Mouse (Mus musculus) ovary, postnatal 14 days (tissue): ENCODE measurements around the gene Tor2a.
A peak's percentile ranks its signal among the peaks of the same experiment; 100 is the strongest.

Experiments used
- DNase-seq: peaks from one replicate; pipeline ENCODE4 v3.0.0; 2022; ENCODE audit warnings: low spot score

The Tor2a gene

DNA sequence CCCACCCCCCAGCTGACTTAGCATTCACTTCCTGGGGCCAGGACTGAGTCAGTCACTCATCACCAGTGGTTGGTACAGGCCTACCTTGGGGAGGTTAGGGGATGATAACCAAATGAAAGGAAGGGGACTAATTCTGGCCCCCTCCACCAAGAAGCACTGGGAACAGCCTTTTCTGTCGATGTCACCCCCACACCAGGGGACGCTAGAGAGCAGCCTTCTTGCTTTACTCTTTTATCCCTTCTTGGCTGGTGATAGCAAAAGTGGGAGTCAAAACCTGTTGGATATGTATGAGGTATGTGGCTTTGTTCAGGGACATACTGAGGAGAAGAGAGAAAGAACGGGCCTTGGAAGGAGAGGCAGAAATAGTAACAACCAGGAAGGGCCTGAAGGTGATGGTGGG is 6.3 kb downstream of the Tor2a start:
- no peak for DNase-seq

DNA sequence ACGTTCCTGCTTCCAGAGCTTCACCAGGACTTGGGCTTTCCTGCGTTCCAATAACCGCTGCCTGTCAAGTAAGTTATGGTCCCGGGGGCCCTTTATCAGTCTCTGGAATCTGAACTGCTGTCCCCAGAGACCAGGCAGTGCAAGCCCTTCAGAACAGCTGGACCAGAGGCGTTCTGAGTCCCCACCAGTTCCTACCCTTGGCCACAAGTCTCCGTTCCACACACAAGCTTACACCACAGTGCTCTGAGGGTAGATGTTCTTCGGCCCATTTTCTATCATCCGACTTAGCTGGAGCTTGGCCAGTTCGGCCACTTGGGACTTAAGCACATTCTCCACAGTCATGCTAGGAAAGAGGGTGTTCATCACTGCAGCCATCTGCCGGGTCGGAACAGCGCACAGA is 10.2 kb downstream of the Tor2a start:
- no peak for DNase-seq

DNA sequence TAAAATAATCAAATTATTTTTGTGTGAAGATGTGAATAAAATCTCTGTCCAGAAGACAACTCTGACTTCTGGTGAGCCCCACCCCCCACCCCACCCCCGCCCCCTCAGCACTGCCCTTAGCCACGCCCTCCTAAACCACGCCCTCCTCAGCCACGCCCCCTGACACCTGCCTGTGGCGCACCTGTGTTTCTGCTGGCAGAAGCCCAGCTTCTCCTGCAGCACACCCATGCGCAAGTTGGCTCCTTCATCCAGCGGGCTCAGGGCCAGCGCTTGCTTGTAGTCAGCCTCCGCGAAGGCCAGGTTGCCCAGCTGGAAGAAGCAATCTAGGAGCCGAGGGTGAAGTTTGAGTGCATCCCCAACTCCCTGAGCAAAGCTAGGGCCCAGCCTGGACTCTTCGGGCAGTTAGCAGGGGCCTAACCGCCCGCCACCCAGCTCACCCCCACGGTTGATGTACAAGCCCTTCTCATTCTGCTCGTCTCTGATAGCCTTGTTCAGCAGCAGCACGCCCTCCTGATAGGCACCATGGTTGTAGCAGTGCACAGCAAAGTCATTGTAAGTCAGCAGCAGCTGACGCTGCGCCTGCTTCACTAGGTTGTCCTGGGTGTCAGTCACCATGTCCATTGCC is 11.7 kb downstream of the Tor2a start:
- peak; percentile 63 for DNase-seq

DNA sequence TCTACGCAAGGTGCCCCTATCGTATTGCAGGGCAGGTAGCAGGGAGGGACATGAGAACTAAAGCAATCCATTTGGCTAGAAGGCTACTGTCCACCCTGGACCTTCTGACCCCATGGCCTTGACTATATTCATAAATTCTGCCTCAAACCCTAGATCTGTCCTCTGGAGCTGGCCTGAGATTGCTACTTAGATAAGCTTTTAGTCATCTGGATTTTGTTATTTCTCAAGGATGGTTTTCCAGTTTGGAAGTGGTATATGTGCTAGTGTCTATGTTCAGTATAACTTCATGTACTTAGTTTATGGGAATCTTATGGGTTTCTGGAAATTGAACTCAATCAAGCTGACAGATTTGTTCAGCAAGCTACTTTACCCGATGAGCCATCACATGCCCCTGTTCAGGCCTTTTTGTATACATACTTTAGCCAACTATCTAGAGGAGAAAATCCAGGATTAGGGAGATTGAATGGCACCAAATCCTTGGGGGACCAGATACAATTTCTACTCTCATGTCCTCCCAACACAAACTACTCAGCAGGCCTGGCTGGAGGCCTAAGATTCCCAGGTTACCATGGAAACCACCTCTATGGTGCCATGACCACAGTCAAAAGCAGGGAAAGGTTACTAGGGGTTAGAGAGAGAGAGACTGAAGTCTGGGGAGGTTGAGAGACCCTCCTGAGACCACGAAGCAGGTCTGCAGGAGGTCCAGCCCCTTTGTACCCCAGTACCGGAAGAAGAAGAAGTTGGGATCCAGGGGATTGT is 12.5 kb downstream of the Tor2a start:
- DNase-seq = no peak

DNA sequence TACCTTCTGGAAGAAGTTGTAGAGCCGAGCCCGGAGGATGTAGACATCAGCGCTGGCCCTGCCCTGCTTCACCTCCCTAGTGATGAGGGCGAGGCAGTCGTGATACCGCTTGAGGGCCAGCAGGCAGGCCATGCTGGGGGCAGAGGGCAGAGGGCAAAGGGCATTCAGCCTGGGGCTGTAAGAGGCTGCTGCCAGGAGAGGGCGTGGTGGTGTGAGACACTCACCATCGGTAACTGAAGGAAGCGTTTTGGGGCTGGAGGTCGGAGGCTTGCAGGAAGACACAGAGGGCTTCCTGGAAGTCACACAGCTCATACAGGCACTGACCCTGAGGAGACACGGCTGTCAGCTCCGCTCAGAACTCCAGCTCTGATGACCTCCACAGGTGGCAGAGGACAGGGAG is 14.9 kb downstream of the Tor2a start:
- DNase-seq = no peak

DNA sequence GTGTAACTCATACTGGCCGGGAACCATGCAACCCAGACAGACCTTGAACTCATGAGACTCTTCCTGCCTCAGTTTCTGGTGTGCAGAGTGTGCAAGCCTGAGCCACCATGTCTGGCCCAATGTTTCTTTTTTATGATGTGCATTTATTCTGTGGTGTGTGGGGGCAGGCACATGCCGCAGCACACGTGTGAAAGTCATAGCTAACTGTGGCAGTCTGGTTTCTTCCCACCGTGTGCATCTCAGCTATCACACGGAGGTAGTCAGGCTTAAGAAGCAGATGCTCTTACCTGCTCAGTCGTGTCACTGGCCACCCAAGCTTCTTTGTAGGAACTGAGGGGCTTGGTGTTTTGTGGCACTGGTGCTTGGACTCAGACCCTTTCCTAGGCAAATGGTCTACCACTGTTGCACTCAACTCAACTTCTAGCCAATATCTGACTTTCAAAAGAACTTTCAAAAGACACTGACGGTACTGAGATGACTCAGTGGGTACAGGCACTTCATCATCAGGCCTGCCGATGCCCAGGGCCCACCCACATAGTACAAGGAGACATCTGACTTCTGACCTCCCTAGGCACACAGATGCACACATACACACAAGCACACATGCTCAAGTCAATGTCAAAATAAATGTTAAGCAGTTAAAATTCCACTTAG is 15.7 kb downstream of the Tor2a start:
- no peak for DNase-seq

DNA sequence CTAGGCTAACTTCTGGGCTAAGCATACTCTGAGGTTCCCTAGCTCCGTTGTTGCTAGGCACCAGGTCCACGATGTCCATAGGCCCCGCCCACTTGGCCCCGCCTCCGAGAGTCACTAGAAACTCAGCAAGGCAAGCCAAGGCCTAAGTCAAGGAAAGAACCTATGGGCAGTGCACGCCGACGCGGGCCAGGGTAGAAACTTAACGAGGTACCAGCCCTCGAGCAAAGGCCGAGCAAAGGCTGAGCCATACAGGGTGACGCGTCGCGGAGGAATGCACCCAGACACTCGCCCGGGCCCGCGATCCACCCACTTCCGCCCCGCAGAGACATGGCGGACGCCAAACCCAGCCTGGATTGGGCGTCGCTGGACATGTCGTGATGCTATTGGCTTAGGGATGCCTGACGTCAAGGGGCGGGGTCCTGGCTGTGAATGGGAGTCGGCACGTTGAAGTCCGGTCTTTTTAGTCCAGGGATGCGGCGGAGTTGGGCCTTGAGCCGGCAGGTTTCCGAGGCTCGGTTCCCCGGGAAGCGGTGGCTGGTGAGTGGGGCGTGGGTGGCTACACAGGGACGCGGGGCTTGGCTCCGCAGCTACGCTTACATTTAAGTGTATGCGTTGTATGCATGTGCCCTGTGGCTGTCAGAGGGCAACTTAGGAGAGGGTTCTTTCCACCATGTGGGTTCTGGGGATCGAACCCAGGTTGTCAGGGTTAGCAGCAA is 18.5 kb downstream of the Tor2a start, which contains the start of the genes Ttc16 and Ptrh1:
Gene Ttc16, minus strand, starts transcription at position 275 of the 716 bp plus-strand sequence.
Gene Ptrh1, plus strand, starts transcription at position 428 of the 716 bp plus-strand sequence.
- peak; percentile 95 for DNase-seq

DNA sequence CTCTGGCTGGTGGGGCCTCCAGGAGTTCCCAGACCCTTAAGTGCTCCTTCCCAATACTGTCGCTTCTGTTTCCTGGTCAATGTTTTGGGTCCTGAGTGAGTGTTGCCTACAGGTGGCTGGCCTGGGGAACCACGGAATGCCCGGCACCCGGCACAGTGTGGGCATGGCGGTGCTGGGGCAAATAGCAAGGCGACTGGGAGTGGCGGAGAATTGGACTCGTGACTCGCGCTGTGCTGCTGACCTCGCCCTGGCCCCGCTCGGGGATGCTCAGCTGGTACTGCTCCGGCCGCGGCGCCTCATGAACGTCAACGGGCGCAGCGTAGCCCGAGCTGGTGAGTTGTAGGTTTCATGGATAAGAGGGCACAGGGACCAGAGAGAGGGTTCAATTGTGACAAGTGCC is 19.2 kb downstream of the Tor2a start:
- no peak for DNase-seq

DNA sequence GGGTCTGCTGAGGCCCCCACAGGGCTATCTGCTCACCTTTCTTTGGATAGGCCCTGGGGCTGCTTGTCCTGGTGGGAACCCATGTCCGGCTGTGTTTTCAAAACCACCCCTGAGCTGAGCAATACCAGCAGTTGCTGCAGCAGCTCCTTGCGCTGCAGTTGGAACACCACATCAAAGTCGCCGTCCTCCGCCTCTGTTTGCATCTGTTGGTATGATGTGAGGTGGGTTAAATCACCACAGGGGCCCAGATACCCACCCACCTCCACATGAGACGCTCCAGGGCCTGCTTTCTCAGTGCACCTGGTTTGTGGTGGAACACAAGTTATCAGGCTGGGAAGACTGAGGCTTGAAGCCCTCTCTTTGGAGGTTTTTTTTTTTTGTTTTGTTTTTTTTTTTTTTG is 21.0 kb downstream of the Tor2a start:
- DNase-seq = no peak

DNA sequence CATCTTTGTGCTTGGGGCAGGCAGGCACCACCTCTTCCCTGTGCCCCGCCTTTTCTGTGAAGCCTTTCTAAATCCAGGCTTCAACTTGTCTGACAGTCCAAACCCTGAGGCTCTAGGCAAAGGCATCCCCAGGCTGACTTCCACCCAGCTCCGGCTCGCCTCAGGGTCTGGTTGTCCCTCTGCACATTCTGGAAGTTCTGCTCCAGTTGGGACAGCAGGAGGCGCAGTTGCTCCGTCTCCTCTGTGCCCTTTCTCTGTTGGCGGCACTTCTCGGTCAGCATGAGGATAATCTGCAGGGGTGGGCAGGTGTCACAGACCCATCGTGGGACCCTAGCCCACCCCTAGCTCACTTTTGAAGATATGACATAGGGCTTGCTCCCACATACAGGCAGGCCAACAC is 22.1 kb downstream of the Tor2a start:
- peak; percentile 58 for DNase-seq

DNA sequence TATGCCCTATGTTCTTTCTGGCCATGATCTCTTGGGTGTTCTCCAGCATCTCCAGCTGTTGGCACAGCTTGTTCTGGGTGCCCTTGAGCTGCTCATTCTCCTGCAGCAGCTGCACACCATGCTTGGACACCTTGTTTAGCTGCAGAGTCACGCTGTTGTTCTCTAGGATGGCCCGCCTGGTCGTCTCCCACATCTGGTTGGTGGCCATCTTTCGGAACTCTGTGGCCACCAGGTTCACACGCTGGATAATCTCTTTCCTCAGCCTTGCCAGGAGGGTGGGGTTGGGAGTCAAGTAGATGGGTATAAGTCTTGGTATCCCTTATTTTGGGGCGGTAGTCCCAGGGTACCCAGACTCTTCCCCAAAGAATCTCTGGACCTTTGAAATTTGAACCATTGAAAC is 22.7 kb downstream of the Tor2a start:
- no peak for DNase-seq

DNA sequence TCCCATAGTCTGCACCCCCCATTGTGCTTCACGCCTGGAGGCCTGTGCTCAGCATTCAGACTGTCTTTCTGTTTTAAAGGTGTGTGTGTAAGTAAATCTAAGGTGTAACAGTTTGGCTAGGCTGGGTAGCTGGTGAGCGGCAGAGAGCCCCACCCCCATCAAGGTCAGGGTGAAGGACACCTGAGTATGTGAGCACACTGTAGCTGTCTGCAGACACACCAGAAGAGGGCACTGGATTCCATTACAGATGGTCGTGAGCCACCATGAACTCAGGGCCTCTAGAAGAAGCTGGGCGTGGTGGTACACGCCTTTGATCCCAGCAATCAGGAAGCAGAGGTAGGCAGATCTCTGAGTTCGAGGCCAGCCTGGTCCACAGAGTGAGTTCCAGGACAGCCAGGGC is 24.7 kb downstream of the Tor2a start:
- DNase-seq = no peak

DNA sequence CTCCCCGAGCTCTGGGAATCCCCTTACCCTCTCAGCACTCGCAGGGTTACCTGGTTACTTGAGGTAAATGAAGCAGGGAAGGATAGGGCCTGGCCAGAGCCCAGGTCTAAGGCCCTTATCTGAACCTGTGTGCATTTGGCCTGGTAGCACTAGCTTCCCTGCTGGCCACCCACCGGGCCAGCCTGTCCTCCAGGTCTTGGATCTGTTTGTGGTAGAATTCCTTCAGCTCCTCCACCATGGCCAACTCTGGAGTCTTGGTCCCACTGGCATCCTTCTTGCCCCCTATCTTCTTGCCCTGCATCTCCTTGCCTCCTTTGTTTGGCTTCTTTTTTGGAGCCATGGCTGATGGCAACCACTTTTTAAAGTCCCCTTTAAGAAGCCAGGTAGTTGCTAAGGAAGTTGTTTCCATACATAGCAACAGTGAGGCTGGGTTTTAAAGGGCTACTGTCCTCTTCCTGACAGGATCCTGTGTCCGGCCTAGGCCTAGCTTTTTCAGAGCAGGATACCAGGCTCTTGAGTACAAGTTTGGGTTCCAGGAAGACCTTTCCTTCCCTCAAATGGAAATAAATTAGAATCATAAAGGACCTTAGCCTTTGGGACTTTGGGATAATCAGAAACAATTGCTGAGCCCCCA is 27.1 kb downstream of the Tor2a start, which contains the start of gene Cfap157:
Gene Cfap157, minus strand, starts transcription at position 381 of the 634 bp plus-strand sequence.
- DNase-seq = no peak

DNA sequence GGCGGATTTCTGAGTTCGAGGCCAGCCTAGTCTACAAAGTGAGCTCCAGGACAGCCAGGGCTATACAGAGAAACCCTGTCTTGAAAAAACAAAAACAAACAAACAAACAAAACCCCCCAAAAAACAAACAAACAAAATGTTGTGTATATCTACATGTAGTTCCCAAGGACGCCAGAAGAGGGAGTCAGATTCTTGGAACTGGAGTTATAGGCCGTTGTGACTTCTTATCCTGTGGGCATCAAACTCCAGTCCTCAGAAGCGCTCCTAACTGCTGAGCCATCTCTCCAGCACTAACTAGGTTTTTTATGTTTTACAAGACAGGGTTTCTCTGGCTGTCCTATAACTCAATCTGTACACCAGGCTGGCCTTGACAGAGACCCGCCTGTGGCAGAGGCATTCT is 30.1 kb downstream of the Tor2a start:
- DNase-seq = no peak

DNA sequence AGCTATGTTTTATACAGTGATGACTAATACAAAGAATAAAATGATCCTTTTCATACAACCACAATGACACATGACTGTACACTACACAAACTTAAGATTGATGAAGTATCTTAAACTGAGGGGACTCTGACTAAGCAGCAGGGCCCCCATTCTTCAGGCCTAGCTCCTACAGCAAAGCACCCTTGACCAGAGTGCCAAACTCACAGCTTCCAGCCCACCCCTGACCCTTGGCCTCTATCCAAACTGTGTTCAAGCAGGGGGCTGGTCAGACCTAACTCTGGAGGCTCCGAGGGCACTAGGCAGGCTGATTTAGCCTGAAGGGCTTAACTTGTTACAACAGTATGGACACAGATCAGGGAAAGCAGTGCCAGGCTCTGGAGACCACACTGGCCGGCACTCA is 31.5 kb downstream of the Tor2a start:
- DNase-seq = no peak

DNA sequence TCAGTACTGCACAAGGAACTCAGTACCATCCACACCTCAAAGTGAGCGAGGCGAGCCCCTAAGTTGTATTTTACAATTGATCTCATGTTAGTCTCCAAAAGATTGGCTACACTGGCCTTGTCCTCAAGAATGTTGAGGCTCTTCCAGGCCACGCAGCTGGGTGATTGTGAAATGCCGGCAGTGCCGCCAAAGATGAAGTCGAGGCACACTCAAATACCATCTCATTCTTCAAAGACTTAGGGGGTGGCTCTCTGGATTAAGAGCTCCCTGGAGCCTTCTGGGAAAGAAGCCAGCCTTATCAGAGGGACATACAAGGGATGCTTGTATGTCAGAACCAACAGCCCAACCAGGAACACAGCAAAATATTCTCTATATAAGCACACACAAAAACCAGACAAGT is 34.3 kb downstream of the Tor2a start:
- DNase-seq = peak; percentile 25

DNA sequence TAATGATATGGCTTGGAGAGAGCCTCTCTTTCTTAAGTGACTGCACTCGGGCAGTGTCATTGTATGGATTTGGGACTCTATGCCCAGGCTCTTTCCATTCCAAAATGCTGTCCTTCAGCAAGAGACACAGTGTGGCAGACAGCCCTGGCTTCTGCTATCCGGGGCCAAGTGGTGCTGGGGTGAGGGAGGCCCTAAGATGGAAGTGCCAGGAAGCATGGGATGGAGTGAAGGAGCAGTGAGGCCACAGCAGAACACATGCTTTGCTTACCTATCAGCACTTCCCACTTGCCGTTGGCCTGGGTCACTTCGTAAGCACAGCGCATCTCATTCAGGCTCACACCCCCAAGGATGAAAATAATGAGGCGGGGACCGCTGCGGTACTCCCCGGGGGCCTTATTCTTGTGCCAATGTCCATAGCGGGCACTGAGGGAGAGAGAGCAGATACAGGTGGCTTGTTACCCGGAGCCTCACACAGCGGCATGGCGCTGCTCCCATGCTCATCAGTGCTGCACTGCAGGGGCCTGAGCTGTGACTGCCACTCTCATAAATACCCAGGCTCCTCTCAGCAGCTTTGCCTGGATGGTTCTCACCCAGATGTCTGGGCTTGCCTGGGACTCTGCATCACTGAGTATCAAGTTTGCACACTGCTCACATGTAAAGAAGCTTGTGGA is 38.8 kb downstream of the Tor2a start:
- DNase-seq = no peak

DNA sequence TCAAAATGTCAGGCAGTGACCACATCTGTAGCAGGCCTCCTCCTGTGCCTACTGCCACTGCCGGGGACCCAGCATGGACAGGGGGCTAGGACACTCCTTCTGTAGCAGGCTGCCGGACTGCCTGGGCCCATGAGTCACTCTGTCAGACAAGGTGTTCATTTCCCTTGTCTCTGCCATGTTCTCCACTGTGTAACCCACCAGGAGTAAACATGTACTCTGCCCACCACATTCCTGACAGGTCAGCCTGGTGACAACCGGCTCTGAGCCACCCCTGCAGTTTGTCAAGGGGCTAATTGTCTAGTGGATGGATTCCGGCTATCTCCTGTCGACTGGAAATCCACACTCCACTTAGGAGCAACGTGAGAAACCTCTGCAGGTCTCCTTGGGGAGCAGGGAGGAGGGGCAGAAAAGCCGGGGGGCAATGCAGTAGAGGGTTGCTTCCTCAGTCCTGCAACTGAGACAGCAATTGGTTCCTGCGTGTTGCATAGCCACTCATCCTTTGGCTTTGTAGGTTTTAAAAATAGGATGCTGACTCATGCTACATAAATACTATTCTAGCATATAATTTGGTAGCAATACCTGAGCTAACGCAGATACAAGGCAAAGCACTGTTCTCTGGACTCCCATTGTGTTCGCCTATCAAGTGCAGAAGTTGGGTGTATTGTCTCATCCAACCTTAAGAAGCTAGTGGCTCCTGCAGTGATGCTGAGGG is 41.4 kb downstream of the Tor2a start:
- DNase-seq = no peak

DNA sequence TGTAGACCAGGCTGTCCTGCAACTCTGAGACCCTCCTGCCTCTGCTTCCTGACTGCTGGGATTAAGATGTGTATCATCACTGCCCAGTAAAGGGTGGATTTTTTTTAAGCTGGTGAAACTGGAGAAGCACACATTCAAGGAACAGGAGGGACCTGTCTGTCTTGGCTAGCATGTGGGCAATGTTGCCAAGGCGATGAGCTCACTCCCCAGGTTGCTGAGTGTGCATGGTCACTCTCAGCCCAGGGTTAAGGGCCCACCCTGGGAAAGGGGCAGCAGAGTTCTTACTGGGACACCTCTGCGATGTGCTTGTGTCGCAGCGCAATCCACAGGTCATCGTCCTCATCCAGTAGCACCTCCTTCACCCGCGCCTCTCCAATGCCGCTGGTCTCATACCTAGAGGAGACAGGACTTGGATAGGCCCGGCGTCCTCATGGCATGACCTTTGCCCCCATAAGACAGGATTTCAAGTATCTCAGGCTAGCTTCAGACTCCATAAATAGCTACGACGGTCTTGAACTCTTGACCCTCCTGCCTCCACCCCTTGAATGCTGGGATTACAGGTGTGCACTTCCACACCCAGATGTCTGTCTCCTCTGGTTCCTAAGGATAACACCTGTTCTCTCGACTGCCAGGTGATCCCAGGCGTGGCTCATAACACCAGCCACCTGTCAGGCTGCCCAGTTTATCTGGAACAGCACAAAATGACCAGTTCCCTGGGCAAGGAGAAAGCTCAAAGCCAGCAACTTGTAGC is 52.0 kb downstream of the Tor2a start:
- DNase-seq = no peak
